Comparison of ENCODE assay signal across 8 mouse cellular contexts in genomic region chr10:68090197-68090535, GRCm38 (mm10).
A peak's percentile ranks its signal among the peaks of the same experiment; 100 is the strongest.
DNase-seq lines count a peak whose midpoint lies in the region; ATAC-seq and TF ChIP-seq lines count a peak whose summit lies in the region.

No protein-coding gene starts in this region.

- H3K4me1 ChIP-seq in forebrain, embryonic 10.5 days = peaks cover 3% of the 10 kb centered on the region; the same call in 1 of the 2 replicates

- ATAC-seq in activated CD4-positive, CD25-positive, alpha-beta regulatory T cell, adult 4 months = no peak

- peak overlapping the region; percentile 84 for H3K27ac ChIP-seq in gastrocnemius, adult 2 months
- H3K27ac ChIP-seq in forebrain, embryonic 10.5 days = no peak overlapping the region

- intact Hi-C loops in gastrocnemius, adult 2 months (cut with DNase I) = loop anchor here (5.0 kb wide), 1 partner anchor 37 kb away; no protein-coding TSS in a partner anchor

- no peaks in the 10 kb centered on the region for H3K9me3 ChIP-seq in forebrain, embryonic 10.5 days

- no peaks in the 10 kb centered on the region for H3K27me3 ChIP-seq in forebrain, embryonic 10.5 days (ENCODE audit: poor library complexity, severe bottlenecking)

- 82% methylated on average over 4 of the region's 4 CpGs for WGBS in forebrain, embryonic 10.5 days

- TF ChIP-seq CTCF in gastrocnemius, adult 2 months (IDR thresholded peaks at IDR 0.05) = peak; percentile 31; the same call in 1 of the 2 replicates

- peaks cover 8% of the 10 kb centered on the region; the same call in 1 of the 2 replicates for H3K36me3 ChIP-seq in forebrain, embryonic 10.5 days (replicated peaks)

- peak overlapping the region; percentile 45 for H3K4me3 ChIP-seq in gastrocnemius, adult 2 months
- H3K4me3 ChIP-seq in forebrain, embryonic 10.5 days = no peak overlapping the region

- DNase-seq in urinary bladder, postnatal 25 days (ENCODE audit: low spot score) = peak; percentile 42
- DNase-seq in urinary bladder, adult 18-20 months (ENCODE audit: low spot score in 2 of 2) = no peak
- DNase-seq in gastrocnemius, adult 2 months = peak; percentile 93
- peak; percentile 52 to 64 for DNase-seq in kidney, adult 8-10 months
- DNase-seq in skeletal muscle tissue, adult 2 months (ENCODE audit: low read depth, low spot score) = peak; percentile 85
- DNase-seq in forebrain, embryonic 10.5 days (ENCODE audit: extremely low spot score, low spot score) = no peak
- no peak for DNase-seq in frontal cortex, postnatal 10 days (ENCODE audit: low spot score in 2 of 2)

Comparison
In these comparisons a context has a peak if more than half of its experiments do, and no peak if none do; other contexts are left out.
1. DNase-seq: peak in urinary bladder, postnatal 25 days (single experiment), gastrocnemius, adult 2 months (single experiment), kidney, adult 8-10 months (2 of 2) and skeletal muscle tissue, adult 2 months (single experiment); none in urinary bladder, adult 18-20 months (0 of 2), forebrain, embryonic 10.5 days (single experiment) and frontal cortex, postnatal 10 days (0 of 2).